Mouse (Mus musculus) liver, embryonic 11.5 days (tissue): ENCODE results near the gene Heatr5a. TPM values are rescaled to one million over a fixed set of nuclear protein-coding genes. Genes with fewer than 3 reads are reported as not detected.
A peak's percentile ranks its signal among the peaks of the same experiment; 100 is the strongest.

ENCODE experiments used
- ATAC-seq: fragments of 200-750 bp; cut with Nextera tagmentation; replicated peaks from 2 replicates; pipeline ENCODE4 v1.8.0; 2017; ENCODE audit warnings: moderate number of reproducible peaks, mild to moderate bottlenecking, moderate TSS enrichment, moderate library complexity; ENCODE audit not compliant: low FRiP score
- DNase-seq: peaks from one replicate; pipeline ENCODE4 v3.0.0-alpha.2; 2017; ENCODE audit warnings: low spot score
- H3K27ac ChIP-seq: fragments of 300-500 bp; sonication (generic); 2 replicates; pipeline ENCODE4 v1.5.1; 2014; ENCODE audit warnings: mild to moderate bottlenecking, low read depth, low read length, control low read depth
- H3K27me3 ChIP-seq: fragments of 300-500 bp; sonication (generic); replicated peaks from 2 replicates; pipeline ENCODE4 v1.6.1; 2014; ENCODE audit warnings: low read length, mixed read lengths; ENCODE audit not compliant: control insufficient read depth, insufficient read depth
- H3K36me3 ChIP-seq: fragments of 300-500 bp; sonication (generic); 2 replicates; pipeline ENCODE4 v1.6.1; 2014; ENCODE audit warnings: mild to moderate bottlenecking, low read length, moderate library complexity, mixed read lengths; ENCODE audit not compliant: control insufficient read depth, insufficient read depth
- H3K4me1 ChIP-seq: fragments of 300-500 bp; sonication (generic); replicated peaks from 2 replicates; pipeline ENCODE4 v1.6.1; 2014; ENCODE audit warnings: low read length, mixed read lengths; ENCODE audit not compliant: control insufficient read depth, insufficient read depth
- H3K4me2 ChIP-seq: fragments of 300-500 bp; sonication (generic); 2 replicates; pipeline ENCODE4 v1.6.1; 2014; ENCODE audit warnings: mild to moderate bottlenecking, control low read depth, moderate library complexity
- H3K4me3 ChIP-seq: fragments of 300-500 bp; sonication (generic); 2 replicates; pipeline ENCODE4 v1.5.1; 2014; ENCODE audit warnings: low read depth, low read length, control low read depth
- H3K9ac ChIP-seq: fragments of 300-500 bp; sonication (generic); 2 replicates; pipeline ENCODE4 v1.6.1; 2014; ENCODE audit warnings: low read depth, low read length, control low read depth
- H3K9me3 ChIP-seq: fragments of 300-500 bp; sonication (generic); 2 replicates; pipeline ENCODE4 v1.6.1; 2016; ENCODE audit warnings: low read length, inconsistent platforms, mixed read lengths; ENCODE audit not compliant: control insufficient read depth
- WGBS: fragments of 180-500 bp; shearing (Covaris S2); extraction: QIAGEN DNeasy Blood & Tissue Kit; methylation state at CpG from one replicate; pipeline ENCODE4 v1.1.7; 2014; 5-methylcytosine and 5-hydroxymethylcytosine counted together
- polyA plus RNA-seq: library from polyadenylated mRNA; unstranded; fragments of >200 nt; fragmentation: Nextera tagmentation; extraction: Ambion mirVana; gene quantifications from 2 replicates; pipeline ENCODE4 v1.2.1, GENCODE M21; 2014

The Heatr5a gene
- polyA plus RNA-seq, 1 experiment from 2014 or later = 18.9 TPM

- peak; percentile 93 for ATAC-seq
- 3% methylated on average over 46 of the region's 46 CpGs for WGBS
- H3K9ac ChIP-seq = peak within 1 kb of the TSS; percentile 97
Measured at GRCm38 (mm10) chr12:52005877-52006632, 34.9 kb upstream of the Heatr5a start, which contains the start of gene Dtd2. Gene Dtd2 (minus strand): TSS chr12:52006501.

GRCm38 (mm10) chr12:52002746-52003145, 31.6 kb upstream of the Heatr5a start:
- H3K9me3 ChIP-seq = no peaks in the 10 kb centered on the region
- ATAC-seq (no peak), DNase-seq (no peak)
- no peak overlapping the region for H3K4me2 ChIP-seq
- peaks cover 6% of the 10 kb centered on the region; the same call in 1 of the 2 replicates for H3K4me1 ChIP-seq
- no peak overlapping the region for H3K4me3 ChIP-seq
- H3K9ac ChIP-seq = no peak overlapping the region
- no peaks in the 10 kb centered on the region for H3K27me3 ChIP-seq
- no peak overlapping the region for H3K27ac ChIP-seq
- WGBS = 86% methylated on average over 3 of the region's 3 CpGs
- peaks cover 5% of the 10 kb centered on the region for H3K36me3 ChIP-seq

More at GRCm38 (mm10) chr12:52005877-52006632, 34.9 kb upstream of the Heatr5a start, which contains the start of gene Dtd2:
- no peaks in the 10 kb centered on the region; the same call in 1 of the 2 replicates for H3K4me1 ChIP-seq
- peak within 1 kb of the TSS; percentile 68 for H3K4me2 ChIP-seq
- peak within 1 kb of the TSS; percentile 79 for H3K27ac ChIP-seq
- H3K27me3 ChIP-seq = no peaks in the 10 kb centered on the region
- no peaks in the 10 kb centered on the region for H3K9me3 ChIP-seq
- H3K4me3 ChIP-seq = peak within 1 kb of the TSS; percentile 85
- peak; percentile 92 for DNase-seq
- H3K36me3 ChIP-seq = peaks cover 3% of the 10 kb centered on the region; the same call in 1 of the 2 replicates

- H3K27ac ChIP-seq = no peak overlapping the region
- DNase-seq (no peak), ATAC-seq (peak; percentile 48; the same call in 1 of the 2 replicates)
- H3K4me3 ChIP-seq = no peak overlapping the region
- H3K9me3 ChIP-seq = no peaks in the 10 kb centered on the region
- no peak overlapping the region for H3K9ac ChIP-seq
- H3K4me1 ChIP-seq = peaks cover 6% of the 10 kb centered on the region; the same call in 1 of the 2 replicates
- no peaks in the 10 kb centered on the region for H3K27me3 ChIP-seq
- peaks cover 7% of the 10 kb centered on the region for H3K36me3 ChIP-seq
- H3K4me2 ChIP-seq = no peak overlapping the region
- 29% methylated on average over 4 of the region's 4 CpGs for WGBS
Measured at GRCm38 (mm10) chr12:52001544-52001943, 30.4 kb upstream of the Heatr5a start.

- 0 out of 2 replicates have a peak, but pooled peaks cover 6% of the 10 kb centered on the region for H3K4me1 ChIP-seq
- DNase-seq = no peak
- H3K36me3 ChIP-seq = peaks cover 19% of the 10 kb centered on the region
- WGBS = 55% methylated on average over 9 of the region's 9 CpGs
- peak overlapping the region; percentile 26; the same call in 1 of the 2 replicates for H3K4me2 ChIP-seq
- peak overlapping the region; percentile 26; the same call in 1 of the 2 replicates for H3K27ac ChIP-seq
- H3K27me3 ChIP-seq = no peaks in the 10 kb centered on the region
- ATAC-seq = peak; percentile 65
- H3K9me3 ChIP-seq = no peaks in the 10 kb centered on the region
- H3K4me3 ChIP-seq = no peak overlapping the region
- 0 out of 2 replicates have a peak overlapping the region, but pooled peaks have one; percentile 7 for H3K9ac ChIP-seq
Measured at GRCm38 (mm10) chr12:51998366-51998932, 27.3 kb upstream of the Heatr5a start.

GRCm38 (mm10) chr12:51995738-51996536, 24.8 kb upstream of the Heatr5a start:
- Histone ChIP-seq H3K9me3 (no peaks in the 10 kb centered on the region), H3K4me2 (no peak overlapping the region), H3K36me3 (peaks cover 19% of the 10 kb centered on the region), H3K27ac (no peak overlapping the region), H3K4me1 (0 out of 2 replicates have a peak, but pooled peaks cover 6% of the 10 kb centered on the region), H3K9ac (no peak overlapping the region), H3K4me3 (no peak overlapping the region), H3K27me3 (no peaks in the 10 kb centered on the region)
- 93% methylated on average over 1 of the region's 1 CpGs for WGBS
- DNase-seq (no peak), ATAC-seq (no peak)

- Histone ChIP-seq H3K4me2 (no peak overlapping the region), H3K9ac (no peak overlapping the region), H3K27me3 (no peaks in the 10 kb centered on the region), H3K4me3 (no peak overlapping the region), H3K9me3 (no peaks in the 10 kb centered on the region), H3K36me3 (peaks cover 16% of the 10 kb centered on the region), H3K27ac (no peak overlapping the region), H3K4me1 (no peaks in the 10 kb centered on the region)
- WGBS = 81% methylated on average over 2 of the region's 2 CpGs
- DNase-seq (no peak), ATAC-seq (no peak)
Measured at GRCm38 (mm10) chr12:51990629-51991028, 19.5 kb upstream of the Heatr5a start.

GRCm38 (mm10) chr12:51988536-51988935, 17.4 kb upstream of the Heatr5a start:
- Histone ChIP-seq H3K4me2 (no peak overlapping the region), H3K27ac (no peak overlapping the region), H3K4me3 (no peak overlapping the region), H3K27me3 (no peaks in the 10 kb centered on the region), H3K9me3 (no peaks in the 10 kb centered on the region), H3K9ac (no peak overlapping the region), H3K36me3 (0 out of 2 replicates have a peak, but pooled peaks cover 2% of the 10 kb centered on the region), H3K4me1 (peaks cover 4% of the 10 kb centered on the region; the same call in 1 of the 2 replicates)
- 81% methylated on average over 5 of the region's 5 CpGs for WGBS
- ATAC-seq (no peak), DNase-seq (no peak)

- Histone ChIP-seq H3K9ac (no peak overlapping the region), H3K4me3 (no peak overlapping the region), H3K27ac (no peak overlapping the region), H3K4me1 (peaks cover 4% of the 10 kb centered on the region; the same call in 1 of the 2 replicates), H3K9me3 (no peaks in the 10 kb centered on the region), H3K36me3 (0 out of 2 replicates have a peak, but pooled peaks cover 2% of the 10 kb centered on the region), H3K27me3 (no peaks in the 10 kb centered on the region), H3K4me2 (no peak overlapping the region)
- no peak for DNase-seq
- WGBS = 60% methylated on average over 4 of the region's 4 CpGs
- no peak for ATAC-seq
Measured at GRCm38 (mm10) chr12:51985826-51986225, 14.7 kb upstream of the Heatr5a start.
